In genomic region chr7:118447291-118448133, GRCm38 (mm10) we compare ENCODE assay signal across 8 mouse cellular contexts. TPM values are rescaled to one million over a fixed set of nuclear protein-coding genes. Genes with fewer than 3 reads are reported as not detected.
DNase-seq lines count a peak whose midpoint lies in the region; ATAC-seq and TF ChIP-seq lines count a peak whose summit lies in the region.

No protein-coding gene starts in this region.

- peak; percentile 24 to 46 for DNase-seq in cerebellum, postnatal 14 days
- no peak for DNase-seq in heart, embryonic 10.5 days (ENCODE audit: low spot score)
- peak; percentile 50 for DNase-seq in kidney, adult 9 months
- peak; percentile 77 for DNase-seq in lung, postnatal 0 days (ENCODE audit: low spot score)
- DNase-seq in B cell, adult 2 months, result no peak

- no peaks in the 10 kb centered on the region for H3K9me3 ChIP-seq in megakaryocyte, embryonic 14.5 days
- H3K9me3 ChIP-seq in heart, embryonic 10.5 days, result no peaks in the 10 kb centered on the region
- no peaks in the 10 kb centered on the region for H3K9me3 ChIP-seq in lung, postnatal 0 days (ENCODE audit: low read length)
- no peaks in the 10 kb centered on the region for H3K9me3 ChIP-seq in stomach, embryonic 14.5 days (ENCODE audit: control insufficient read depth, low read depth, low read length)

- ATAC-seq in megakaryocyte, adult 5-6 weeks (ENCODE audit: poor library complexity, severe bottlenecking), result no peak
- ATAC-seq in lung, postnatal 0 days, result peak; percentile 60
- ATAC-seq in stomach, embryonic 14.5 days (ENCODE audit: insufficient number of reproducible peaks, insufficient read depth, low FRiP score, low read depth), result peak; percentile 38

- H3K4me3 ChIP-seq in megakaryocyte, embryonic 14.5 days (replicated peaks), result peak overlapping the region; percentile 90
- peak overlapping the region; percentile 73 for H3K4me3 ChIP-seq in heart, embryonic 10.5 days
- H3K4me3 ChIP-seq in lung, postnatal 0 days (ENCODE audit: low read depth, low read length), result peak overlapping the region; percentile 48
- peak overlapping the region; percentile 49 for H3K4me3 ChIP-seq in stomach, embryonic 14.5 days (ENCODE audit: low read depth, low read length)

- peaks cover 90% of the 10 kb centered on the region for H3K27me3 ChIP-seq in megakaryocyte, embryonic 14.5 days (replicated peaks)
- peaks cover 68% of the 10 kb centered on the region for H3K27me3 ChIP-seq in heart, embryonic 10.5 days (ENCODE audit: insufficient read depth, poor library complexity, severe bottlenecking)
- H3K27me3 ChIP-seq in lung, postnatal 0 days (replicated peaks; ENCODE audit: insufficient read depth, low read length), result peaks cover 5% of the 10 kb centered on the region; the same call in 1 of the 2 replicates
- no peaks in the 10 kb centered on the region for H3K27me3 ChIP-seq in stomach, embryonic 14.5 days (ENCODE audit: control insufficient read depth, insufficient read depth, low read length)

- no peaks in the 10 kb centered on the region for H3K36me3 ChIP-seq in megakaryocyte, embryonic 14.5 days (replicated peaks; ENCODE audit: low read length)
- H3K36me3 ChIP-seq in heart, embryonic 10.5 days, result no peaks in the 10 kb centered on the region
- H3K36me3 ChIP-seq in lung, postnatal 0 days (ENCODE audit: insufficient read depth, low read length), result no peaks in the 10 kb centered on the region
- no peaks in the 10 kb centered on the region for H3K36me3 ChIP-seq in stomach, embryonic 14.5 days (ENCODE audit: control insufficient read depth, insufficient read depth, low read length)

- TF ChIP-seq CTCF in lung, postnatal 0 days (IDR thresholded peaks at IDR 0.05), result no peak

- H3K4me1 ChIP-seq in megakaryocyte, embryonic 14.5 days, result peaks cover 22% of the 10 kb centered on the region
- H3K4me1 ChIP-seq in heart, embryonic 10.5 days, result peaks cover 27% of the 10 kb centered on the region
- H3K4me1 ChIP-seq in lung, postnatal 0 days (ENCODE audit: insufficient read depth, low read depth, low read length), result no peaks in the 10 kb centered on the region; the same call in 1 of the 2 replicates
- peaks cover 3% of the 10 kb centered on the region; the same call in 1 of the 2 replicates for H3K4me1 ChIP-seq in stomach, embryonic 14.5 days (ENCODE audit: control insufficient read depth, insufficient read depth, low read length)

- TF ChIP-seq EP300 in lung, postnatal 0 days (IDR thresholded peaks at IDR 0.05), result no peak

- WGBS in heart, embryonic 10.5 days, result under 1% methylated on average over 65 of the region's 65 CpGs
- WGBS in lung, postnatal 0 days, result 3% methylated on average over 61 of the region's 65 CpGs
- WGBS in stomach, embryonic 14.5 days, result under 1% methylated on average over 65 of the region's 65 CpGs

- H3K27ac ChIP-seq in heart, embryonic 10.5 days, result peak overlapping the region; percentile 64
- H3K27ac ChIP-seq in lung, postnatal 0 days (ENCODE audit: low read length), result peak overlapping the region; percentile 20; the same call in 1 of the 2 replicates
- H3K27ac ChIP-seq in stomach, embryonic 14.5 days (ENCODE audit: low read length), result no peak overlapping the region

- H3K9ac ChIP-seq in lung, postnatal 0 days (replicated peaks; ENCODE audit: low read depth), result peak overlapping the region; percentile 62
- peak overlapping the region; percentile 14 for H3K9ac ChIP-seq in stomach, embryonic 14.5 days (replicated peaks; ENCODE audit: low read depth, low read length)

- peak overlapping the region; percentile 84 for H3K4me2 ChIP-seq in lung, postnatal 0 days (replicated peaks; ENCODE audit: low read depth, low read length)
- peak overlapping the region; percentile 79 for H3K4me2 ChIP-seq in stomach, embryonic 14.5 days (replicated peaks; ENCODE audit: low read depth, low read length)

RNA-seq across cellular contexts. Expression of gene Syt17, which starts 0.5 kb away (rescaled TPM):
- polyA plus RNA-seq in megakaryocyte, embryonic 14.5 days (2012; ENCODE audit: insufficient read depth, low replicate concordance), result not detected in 2 replicates
- not detected in 2 replicates for total RNA-seq in megakaryocyte, adult 5-6 weeks (2015)
- not detected in 2 replicates for total RNA-seq in megakaryocyte, adult 5-6 weeks (2017)
- 0.74 and 1.3 TPM in 2 replicates for polyA plus RNA-seq in heart, embryonic 10.5 days (2016; fragmentation: Nextera tagmentation; extraction: Ambion mirVana)
- polyA plus RNA-seq in lung, postnatal 0 days (2015; fragmentation: Nextera tagmentation; extraction: Ambion mirVana), result 4.3 and 4.4 TPM in 2 replicates
- polyA plus RNA-seq in stomach, embryonic 14.5 days (2014; fragmentation: Nextera tagmentation; extraction: Ambion mirVana), result 7.8 and 8.5 TPM in 2 replicates

RNA-seq across cellular contexts. Expression of gene Itpripl2, which starts 44.3 kb away (rescaled TPM):
- 3.0 and 3.6 TPM in 2 replicates for polyA plus RNA-seq in megakaryocyte, embryonic 14.5 days (2012; ENCODE audit: insufficient read depth, low replicate concordance)
- total RNA-seq in megakaryocyte, adult 5-6 weeks (2015), result 16.5 and 17.1 TPM in 2 replicates
- total RNA-seq in megakaryocyte, adult 5-6 weeks (2017), result 32.1 and 36.1 TPM in 2 replicates
- polyA plus RNA-seq in heart, embryonic 10.5 days (2016; fragmentation: Nextera tagmentation; extraction: Ambion mirVana), result 1.6 and 2.2 TPM in 2 replicates
- 14.5 and 16.2 TPM in 2 replicates for polyA plus RNA-seq in lung, postnatal 0 days (2015; fragmentation: Nextera tagmentation; extraction: Ambion mirVana)
- polyA plus RNA-seq in stomach, embryonic 14.5 days (2014; fragmentation: Nextera tagmentation; extraction: Ambion mirVana), result 3.1 and 3.7 TPM in 2 replicates

Comparison
In these comparisons a context has a peak if more than half of its experiments do, and no peak if none do; other contexts are left out.
1. DNase-seq: peak in cerebellum, postnatal 14 days (2 of 2), kidney, adult 9 months (single experiment) and lung, postnatal 0 days (single experiment); none in heart, embryonic 10.5 days (single experiment) and B cell, adult 2 months (0 of 2).
2. Peak in every context shown above with its lines, with median percentiles within 50 percentile points of each other: H3K4me3 ChIP-seq.